Mouse (Mus musculus) skeletal muscle tissue, adult 2 months (tissue): ENCODE measurements around the gene Nif3l1.
A peak's percentile ranks its signal among the peaks of the same experiment; 100 is the strongest.

Experiments
- DNase-seq: peaks from one replicate; pipeline ENCODE4 v3.0.0-alpha.2; 2012; ENCODE audit warnings: low read depth, low spot score

Nif3l1 gene

GRCm38 (mm10) chr1:58454316-58454715, 9.4 kb downstream of the Nif3l1 start:
- no peak for DNase-seq

GRCm38 (mm10) chr1:58458175-58458574, 13.2 kb downstream of the Nif3l1 start:
- DNase-seq: no peak

DNA sequence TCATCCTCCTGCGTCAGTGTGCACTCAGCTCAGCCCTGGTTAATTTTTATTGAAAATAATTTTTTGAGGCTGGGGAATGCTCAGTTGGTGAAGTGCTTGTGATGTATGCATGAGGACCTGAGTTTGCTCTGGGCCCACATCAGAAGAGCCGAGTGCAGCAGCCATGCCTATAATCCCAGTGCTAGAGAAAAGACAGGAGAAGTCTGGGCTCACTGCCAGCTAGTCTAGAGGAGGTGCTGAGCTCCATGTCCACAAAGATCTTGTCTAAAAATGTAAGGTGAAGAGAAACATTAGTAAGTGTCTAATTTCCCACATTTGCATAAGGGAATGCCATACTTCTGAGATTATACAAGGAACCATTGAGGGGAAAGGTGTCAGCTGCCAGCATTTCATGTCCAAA, 13.9 kb downstream of the Nif3l1 start:
- no peak for DNase-seq

- DNase-seq: no peak
Measured at GRCm38 (mm10) chr1:58460566-58460965, 15.6 kb downstream of the Nif3l1 start.

- no peak for DNase-seq
Measured at GRCm38 (mm10) chr1:58463935-58464334, 19.0 kb downstream of the Nif3l1 start.

- no peak for DNase-seq
Measured at GRCm38 (mm10) chr1:58465042-58465441, 20.1 kb downstream of the Nif3l1 start.

DNA sequence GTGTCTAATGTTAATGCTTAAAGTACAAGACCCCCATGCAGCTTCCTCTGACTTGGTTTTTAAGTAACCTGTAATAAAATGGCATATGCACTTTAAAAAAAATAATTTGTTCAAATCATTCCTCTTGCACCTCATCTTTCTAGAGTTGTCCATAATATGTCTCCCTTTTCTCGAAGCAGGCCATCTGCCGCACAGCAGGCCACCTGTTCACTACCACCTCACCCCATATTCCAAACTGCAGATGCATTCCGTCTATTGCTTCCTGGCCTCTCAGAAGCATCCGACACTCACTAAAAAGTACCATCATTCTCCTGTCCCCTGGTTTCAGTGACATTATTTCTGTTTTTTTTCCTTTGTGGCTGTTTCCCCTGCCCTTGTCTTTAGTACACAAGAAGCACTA, 20.6 kb downstream of the Nif3l1 start:
- DNase-seq: no peak

DNA sequence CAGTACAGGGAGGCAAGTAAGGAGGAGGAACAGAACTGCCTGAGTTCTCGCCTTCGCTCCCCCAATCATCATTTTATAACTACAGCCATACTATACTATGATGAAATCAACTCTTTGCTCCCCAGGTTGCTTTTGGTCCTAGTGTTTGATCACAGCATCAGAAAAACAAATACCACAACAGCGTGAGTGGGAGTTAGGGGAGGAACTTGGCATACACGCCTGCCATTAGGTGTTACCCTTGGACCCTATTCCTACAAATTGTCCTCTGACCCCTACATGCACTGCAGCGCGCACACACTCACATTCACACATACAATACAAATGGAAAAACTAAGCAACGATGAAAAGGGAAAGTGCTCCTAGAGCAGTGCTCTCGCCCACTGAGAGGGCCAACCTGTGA, 30.7 kb downstream of the Nif3l1 start:
- DNase-seq: no peak

- DNase-seq: no peak
Measured at GRCm38 (mm10) chr1:58482647-58483046, 37.7 kb downstream of the Nif3l1 start.

- DNase-seq: no peak
Measured at GRCm38 (mm10) chr1:58495603-58496002, 50.7 kb downstream of the Nif3l1 start.

GRCm38 (mm10) chr1:58497678-58498077, 52.7 kb downstream of the Nif3l1 start:
- no peak for DNase-seq

GRCm38 (mm10) chr1:58498758-58499157, 53.8 kb downstream of the Nif3l1 start:
- DNase-seq: no peak

DNA sequence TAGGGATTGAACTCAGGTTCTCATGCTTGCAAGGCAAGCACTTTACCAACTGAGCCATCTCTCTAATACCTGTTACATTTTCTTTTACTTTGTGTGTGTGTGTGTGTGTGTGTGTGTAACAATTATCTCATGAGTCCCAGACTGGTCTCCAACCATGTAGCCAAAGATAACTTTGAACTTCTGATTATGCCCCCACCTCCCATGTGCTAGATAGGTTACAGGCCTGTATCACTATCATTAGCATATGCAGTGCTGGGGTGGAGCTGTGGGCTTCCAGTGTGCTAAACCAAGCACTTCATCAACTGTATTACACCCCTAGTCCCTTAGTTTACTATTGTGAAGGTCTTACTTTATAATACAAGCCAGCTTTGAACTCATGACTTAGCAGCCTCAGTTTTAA, 58.2 kb downstream of the Nif3l1 start:
- no peak for DNase-seq

DNA sequence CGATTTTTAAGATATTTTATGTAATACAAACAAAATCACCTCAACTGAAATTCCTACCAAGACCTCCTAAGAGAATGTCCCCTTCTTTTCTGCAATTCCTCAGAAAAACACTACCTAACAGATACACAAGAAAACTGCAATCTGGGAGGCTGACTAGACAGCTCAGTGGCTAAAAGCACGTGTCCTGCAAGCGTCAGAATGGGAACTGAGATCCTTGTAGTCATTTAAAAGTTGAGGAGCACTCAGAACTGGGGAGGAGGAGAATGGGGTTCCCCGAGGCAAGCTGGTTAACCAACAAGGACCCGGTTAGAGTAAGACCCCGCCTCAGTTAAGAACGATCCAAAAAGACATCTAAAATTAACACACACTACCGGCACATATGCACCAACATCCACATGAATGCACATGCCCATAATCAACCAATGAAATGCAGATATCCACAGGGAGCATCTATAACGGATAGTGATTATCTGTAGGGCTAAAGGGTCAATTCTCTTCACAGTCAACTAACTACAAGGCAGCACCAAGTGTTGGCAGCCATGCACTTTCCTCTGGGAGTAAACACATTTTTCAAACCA, 58.9 kb downstream of the Nif3l1 start:
- no peak for DNase-seq

DNA sequence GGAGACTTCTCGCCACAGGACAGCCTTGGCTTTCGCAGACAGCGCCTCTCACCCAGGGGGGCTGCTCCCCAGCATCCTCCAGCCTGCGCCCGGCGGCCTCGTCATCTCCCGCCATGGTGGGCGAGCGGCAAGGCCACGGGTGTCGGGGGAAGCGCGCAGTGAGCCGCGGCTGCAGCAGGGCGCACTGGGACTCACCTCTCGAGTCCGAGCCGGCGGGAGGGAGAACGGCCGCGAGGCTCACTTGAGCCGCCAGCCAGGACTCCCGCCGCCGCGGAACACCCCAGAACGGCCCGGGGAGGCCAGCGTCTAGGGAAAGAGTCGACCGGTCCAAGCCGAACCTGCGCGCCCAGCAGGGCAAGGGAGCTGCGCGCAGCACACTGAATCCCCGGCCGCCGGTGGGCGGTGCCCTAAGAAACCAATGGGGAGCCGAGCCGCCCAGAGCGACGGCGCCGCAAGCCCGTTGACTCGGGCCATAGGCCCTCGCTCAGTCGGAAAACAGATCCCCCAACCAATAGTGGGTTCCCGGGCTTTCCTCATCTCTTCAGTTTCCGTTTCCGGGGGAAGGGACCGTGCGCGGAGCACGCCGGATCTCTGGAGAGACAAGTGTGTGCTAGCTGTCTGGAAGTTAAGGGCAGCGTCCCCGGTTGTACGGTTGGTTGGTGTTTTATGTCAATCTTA, 59.8 kb downstream of the Nif3l1 start, which contains the start of gene Orc2:
TSS of gene Orc2 (minus strand) at position 533 of the 678 bp plus-strand sequence.
- peak; percentile 88 for DNase-seq

DNA sequence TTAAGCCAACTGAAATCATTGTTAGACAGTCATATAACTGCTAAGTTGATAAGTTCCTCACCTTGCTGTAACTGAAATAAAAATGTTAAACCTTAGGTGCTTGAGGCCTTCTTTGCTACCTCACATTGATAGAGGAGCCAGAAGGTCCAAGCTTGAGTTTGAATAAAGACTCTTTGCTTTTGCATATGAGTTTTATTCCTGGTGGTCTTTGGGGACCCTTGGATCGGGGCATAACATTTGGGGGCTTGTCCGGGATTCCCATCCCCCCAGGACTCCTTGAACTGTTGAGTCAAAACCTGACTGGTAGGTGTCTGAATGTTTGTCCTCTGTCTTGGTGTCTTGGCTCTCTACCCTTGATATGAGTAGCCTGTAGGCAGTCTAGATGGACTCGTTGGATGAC, 62.3 kb downstream of the Nif3l1 start:
- DNase-seq: no peak
